Mouse (Mus musculus) lung, postnatal 0 days (tissue): ENCODE measurements around the gene Hic2. TPM values are rescaled to one million over a fixed set of nuclear protein-coding genes. Genes with fewer than 3 reads are reported as not detected.

Experiments used
- ATAC-seq: fragments of 200-750 bp; cut with Nextera tagmentation; 2 replicates; pipeline ENCODE4 v1.8.0; 2017; ENCODE audit warnings: moderate library complexity
- DNase-seq: peaks from one replicate; pipeline ENCODE4 v3.0.0-alpha.2; 2016; ENCODE audit warnings: low spot score
- H3K27ac ChIP-seq: fragments of 300-500 bp; sonication (generic); 2 replicates; pipeline ENCODE4 v1.5.1; 2014; ENCODE audit warnings: antibody characterized with exemption, mild to moderate bottlenecking, low read length, mixed read lengths
- H3K27me3 ChIP-seq: fragments of 300-500 bp; sonication (generic); replicated peaks from 2 replicates; pipeline ENCODE4 v1.6.1; 2014; ENCODE audit warnings: low read length, mixed read lengths; ENCODE audit not compliant: insufficient read depth
- H3K36me3 ChIP-seq: fragments of 300-500 bp; sonication (generic); 2 replicates; pipeline ENCODE4 v1.6.1; 2014; ENCODE audit warnings: low read length, mixed read lengths; ENCODE audit not compliant: insufficient read depth
- H3K4me1 ChIP-seq: fragments of 300-500 bp; sonication (generic); 2 replicates; pipeline ENCODE4 v1.6.1; 2014; ENCODE audit warnings: antibody characterized with exemption, low read depth, low read length, mixed read lengths; ENCODE audit not compliant: insufficient read depth
- H3K4me2 ChIP-seq: fragments of 300-500 bp; sonication (generic); replicated peaks from 2 replicates; pipeline ENCODE4 v1.6.1; 2014; ENCODE audit warnings: low read depth, mild to moderate bottlenecking, low read length, moderate library complexity, mixed read lengths
- H3K4me3 ChIP-seq: fragments of 300-500 bp; sonication (generic); 2 replicates; pipeline ENCODE4 v1.5.1; 2014; ENCODE audit warnings: low read depth, low read length
- H3K9ac ChIP-seq: fragments of 300-500 bp; sonication (generic); replicated peaks from 2 replicates; pipeline ENCODE4 v1.6.1; 2014; ENCODE audit warnings: low read depth, mild to moderate bottlenecking
- H3K9me3 ChIP-seq: fragments of 300-500 bp; sonication (generic); 2 replicates; pipeline ENCODE4 v1.6.1; 2016; ENCODE audit warnings: low read length, mixed read lengths
- CTCF ChIP-seq: IDR thresholded peaks from 2 replicates; pipeline ENCODE4 v1.5.1; 2016; ENCODE audit warnings: antibody characterized with exemption, mild to moderate bottlenecking
- EP300 ChIP-seq: IDR thresholded peaks from 2 replicates; pipeline ENCODE4 v1.6.1; 2016; ENCODE audit warnings: antibody characterized with exemption, mild to moderate bottlenecking, control low read depth
- WGBS: fragments of 180-500 bp; shearing (Covaris S2); extraction: QIAGEN DNeasy Blood & Tissue Kit; methylation state at CpG from one replicate; pipeline ENCODE4 v1.1.7; 2014; 5-methylcytosine and 5-hydroxymethylcytosine counted together
- polyA plus RNA-seq: library from polyadenylated mRNA; unstranded; fragments of >200 nt; fragmentation: Nextera tagmentation; extraction: Ambion mirVana; gene quantifications from 2 replicates; pipeline ENCODE4 v1.2.1, GENCODE M21; 2015

Gene Hic2
- polyA plus RNA-seq, 1 experiment from 2014 or later, result 2.0 TPM

DNA sequence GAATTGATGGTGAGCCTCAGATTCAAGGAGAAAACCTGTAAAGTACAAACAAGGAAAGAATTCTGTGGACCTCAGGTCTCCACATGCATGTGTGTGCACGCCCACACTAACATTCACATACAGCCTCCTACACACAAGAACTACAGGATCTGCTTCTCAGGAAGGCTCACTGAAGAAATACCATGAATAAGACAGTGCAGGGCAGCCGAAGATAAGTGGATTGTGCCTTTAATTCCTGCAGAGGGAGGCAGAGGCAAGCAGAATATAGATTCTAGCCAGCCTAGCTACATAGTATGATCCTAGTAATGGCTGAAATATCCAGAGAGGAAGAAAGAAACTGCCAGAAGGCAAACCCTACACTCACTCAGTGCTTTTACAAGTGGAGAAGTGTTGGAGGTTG, 31.4 kb upstream of the Hic2 start:
- TF ChIP-seq EP300 (no peak), CTCF (peak; percentile 61)
- H3K4me3 ChIP-seq, result no peak overlapping the region
- 44% methylated on average over 2 of the region's 2 CpGs for WGBS
- no peak overlapping the region for H3K9ac ChIP-seq
- no peaks in the 10 kb centered on the region for H3K9me3 ChIP-seq
- no peaks in the 10 kb centered on the region for H3K36me3 ChIP-seq
- no peaks in the 10 kb centered on the region for H3K27me3 ChIP-seq
- peak; percentile 52 for DNase-seq
- 0 out of 2 replicates have a peak overlapping the region, but pooled peaks have one; percentile 14 for H3K27ac ChIP-seq
- H3K4me2 ChIP-seq, result no peak overlapping the region
- ATAC-seq, result peak; percentile 47
- peaks cover 7% of the 10 kb centered on the region; the same call in 1 of the 2 replicates for H3K4me1 ChIP-seq

DNA sequence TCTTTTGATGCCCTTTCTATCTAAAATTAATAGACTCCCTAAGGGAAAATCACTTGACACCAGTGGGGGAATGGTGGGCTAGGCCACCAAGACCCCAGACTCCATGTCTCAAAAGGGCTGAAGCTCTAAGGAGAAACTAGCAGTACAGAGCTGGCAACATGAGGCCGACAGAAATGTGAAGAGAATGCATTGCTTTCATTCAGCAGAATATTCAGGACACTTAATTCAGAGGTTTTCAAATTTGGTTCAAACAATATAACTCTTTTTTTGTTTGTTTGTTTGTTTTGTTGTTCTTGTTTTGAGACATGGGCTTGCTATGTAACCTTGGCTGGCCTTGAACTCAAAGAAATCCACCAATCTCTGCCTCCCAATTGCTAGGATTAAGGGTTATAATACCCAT, 30.8 kb upstream of the Hic2 start, which contains the start of gene Ube2l3:
Gene Ube2l3 (minus strand): TSS at position 101 of the 400 bp plus-strand sequence.
- Histone ChIP-seq H3K36me3 (no peaks in the 10 kb centered on the region), H3K4me3 (peak within 1 kb of the TSS; percentile 99), H3K27me3 (no peaks in the 10 kb centered on the region), H3K4me2 (peak within 1 kb of the TSS; percentile 79), H3K9me3 (no peaks in the 10 kb centered on the region), H3K27ac (0 out of 2 replicates have a peak within 1 kb of the TSS, but pooled peaks have one; percentile 14), H3K4me1 (peaks cover 7% of the 10 kb centered on the region; the same call in 1 of the 2 replicates), H3K9ac (peak within 1 kb of the TSS; percentile 98; the same call in 1 of the 2 replicates)
- DNase-seq, result no peak
- WGBS, result 88% methylated on average over 1 of the region's 1 CpGs
- TF ChIP-seq CTCF (no peak), EP300 (no peak)
- ATAC-seq, result no peak

DNA sequence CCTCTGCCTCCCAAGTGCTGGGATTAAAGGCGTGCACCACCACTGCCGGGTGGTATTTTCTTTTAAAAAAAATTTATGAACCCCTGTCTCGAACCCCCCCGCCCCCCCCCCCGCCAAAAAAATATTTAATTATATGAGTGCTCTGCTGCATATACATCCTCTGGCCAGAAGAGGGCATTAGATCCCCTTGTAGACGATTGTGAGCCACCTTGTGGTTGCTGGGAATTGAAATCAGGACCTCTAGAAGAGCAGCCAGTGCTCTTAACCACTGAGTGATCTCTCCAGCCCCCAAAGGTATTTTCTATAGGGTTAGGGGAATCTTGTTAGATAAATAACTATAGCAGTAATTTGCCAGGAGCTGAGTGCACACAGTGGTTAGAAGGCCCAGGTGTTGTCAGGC, 28.4 kb upstream of the Hic2 start:
- no peak overlapping the region for H3K4me3 ChIP-seq
- no peaks in the 10 kb centered on the region for H3K27me3 ChIP-seq
- H3K4me2 ChIP-seq, result no peak overlapping the region
- DNase-seq (peak; percentile 70), ATAC-seq (no peak)
- TF ChIP-seq EP300 (no peak), CTCF (peak; percentile 83)
- no peaks in the 10 kb centered on the region for H3K36me3 ChIP-seq
- no peak overlapping the region for H3K9ac ChIP-seq
- 1% methylated on average over 6 of the region's 6 CpGs for WGBS
- no peak overlapping the region for H3K27ac ChIP-seq
- peaks cover 8% of the 10 kb centered on the region; the same call in 1 of the 2 replicates for H3K4me1 ChIP-seq
- H3K9me3 ChIP-seq, result no peaks in the 10 kb centered on the region

DNA sequence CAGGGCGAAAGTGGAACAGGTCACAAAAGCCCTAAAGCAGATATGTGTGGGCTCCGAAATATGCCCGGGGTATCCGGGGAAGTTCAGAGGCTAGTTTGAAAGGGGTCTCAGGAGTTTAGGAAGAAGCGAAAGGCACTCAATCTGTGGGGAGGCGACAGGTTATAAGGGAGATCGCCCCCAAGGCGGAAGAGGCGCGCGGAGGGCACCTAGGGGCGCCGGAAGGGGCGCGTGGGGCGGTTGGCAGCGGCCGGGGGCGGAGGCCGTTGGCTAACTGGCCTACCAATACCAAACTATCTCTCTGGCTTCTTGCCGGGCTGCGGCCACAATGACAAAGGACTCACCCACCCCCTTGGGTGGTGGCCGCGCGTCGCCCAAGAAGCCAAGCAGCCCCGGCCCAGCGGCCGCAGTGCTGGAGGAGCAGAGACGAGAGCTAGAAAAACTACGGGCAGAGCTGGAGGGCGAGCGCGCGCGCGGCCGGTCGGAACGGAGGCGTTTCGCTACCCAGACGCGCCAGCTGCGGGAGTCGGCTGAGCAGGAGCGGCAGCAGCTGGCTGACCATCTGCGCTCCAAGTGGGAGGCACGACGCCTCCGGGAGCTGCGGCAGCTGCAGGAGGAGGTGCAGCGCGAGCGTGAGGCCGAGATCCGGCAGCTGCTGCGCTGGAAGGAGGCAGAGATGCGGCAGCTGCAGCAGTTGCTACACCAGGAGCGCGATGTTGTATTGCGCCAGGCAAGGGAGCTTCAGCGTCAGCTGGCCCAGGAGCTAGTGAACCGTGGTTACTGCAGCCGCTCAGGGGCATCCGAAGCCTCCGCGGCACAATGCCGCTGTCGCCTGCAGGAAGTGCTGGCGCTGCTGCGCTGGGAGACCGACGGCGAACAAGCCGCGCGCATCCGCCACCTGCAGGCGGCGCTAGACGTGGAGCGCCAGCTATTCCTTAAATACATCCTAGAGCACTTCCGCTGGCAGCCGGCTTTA, 24.7 kb upstream of the Hic2 start, which contains the start of gene Rimbp3:
Gene Rimbp3 (plus strand): TSS at position 215 of the 973 bp plus-strand sequence.
- peak; percentile 88 for DNase-seq
- WGBS, result 1% methylated on average over 78 of the region's 85 CpGs
- Histone ChIP-seq H3K4me3 (peak within 1 kb of the TSS; percentile 56), H3K4me1 (peaks cover 7% of the 10 kb centered on the region; the same call in 1 of the 2 replicates), H3K27ac (no peak within 1 kb of the TSS), H3K27me3 (peaks cover 16% of the 10 kb centered on the region; the same call in 1 of the 2 replicates), H3K36me3 (no peaks in the 10 kb centered on the region), H3K9ac (0 out of 2 replicates have a peak within 1 kb of the TSS, but pooled peaks have one; percentile 32), H3K9me3 (no peaks in the 10 kb centered on the region), H3K4me2 (peak within 1 kb of the TSS; percentile 100)
- peak; percentile 79 for ATAC-seq
- TF ChIP-seq CTCF, result peak; percentile 91
- TF ChIP-seq EP300, result no peak

DNA sequence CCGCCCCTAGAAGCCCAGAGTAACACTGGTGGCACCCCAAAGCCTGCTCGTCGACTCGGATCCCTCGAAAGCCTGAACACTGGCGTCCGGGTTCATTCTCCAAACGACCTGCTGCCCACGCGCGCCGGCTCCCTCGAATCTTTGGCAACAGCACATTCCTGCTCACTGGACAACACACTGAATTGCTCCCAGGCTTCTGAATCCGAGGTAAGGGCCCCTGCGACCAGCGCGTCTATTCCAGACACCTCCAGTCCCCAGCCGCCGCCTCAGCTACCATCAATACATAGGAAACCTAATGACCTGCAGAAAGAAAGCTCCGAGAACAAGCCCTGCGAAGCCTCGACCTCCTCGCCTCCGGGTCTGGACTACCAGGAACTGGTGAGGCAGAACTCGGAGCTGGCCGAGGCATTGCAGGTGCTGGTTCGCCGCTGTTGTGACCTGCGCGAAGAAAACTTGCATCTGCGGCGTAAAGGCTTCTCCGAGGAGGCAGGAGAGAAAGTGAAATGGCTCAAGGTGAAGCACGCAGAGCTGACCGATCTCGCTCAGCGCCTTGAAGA, 23.9 kb upstream of the Hic2 start:
- peaks cover 7% of the 10 kb centered on the region; the same call in 1 of the 2 replicates for H3K4me1 ChIP-seq
- H3K27ac ChIP-seq, result no peak overlapping the region
- no peak for TF ChIP-seq CTCF
- no peak for TF ChIP-seq EP300
- no peaks in the 10 kb centered on the region for H3K36me3 ChIP-seq
- peaks cover 16% of the 10 kb centered on the region; the same call in 1 of the 2 replicates for H3K27me3 ChIP-seq
- H3K4me3 ChIP-seq, result peak overlapping the region; percentile 56
- peak; percentile 10 for ATAC-seq
- 2% methylated on average over 37 of the region's 37 CpGs for WGBS
- no peaks in the 10 kb centered on the region for H3K9me3 ChIP-seq
- peak; percentile 34 for DNase-seq
- H3K9ac ChIP-seq, result no peak overlapping the region
- peak overlapping the region; percentile 100 for H3K4me2 ChIP-seq
